Mouse (Mus musculus): ENCODE measurements around the gene Appl1. TPM values are rescaled to one million over a fixed set of nuclear protein-coding genes. Genes with fewer than 3 reads are reported as not detected.
"Not testable (repeated sequence)": the region's sequence is repeated elsewhere in the genome, so short reads cannot be mapped to it uniquely, and the experiment has no call there.

Gene Appl1
- polyA plus RNA-seq, 1 experiment, result 18.7 TPM

- Histone ChIP-seq H3K4me3 (ENCODE audit: insufficient read depth, low read depth, low read length) (no peak overlapping the region), H3K27ac (replicated peaks; ENCODE audit: low read depth, low read length) (0 out of 2 replicates have a peak overlapping the region, but pooled peaks have one; percentile 3), H3K4me1 (ENCODE audit: control insufficient read depth, insufficient read depth, insufficient read length, low read length) (no peaks in the 10 kb centered on the region)
Measured at GRCm38 (mm10) chr14:26911826-26912225, 59.2 kb downstream of the Appl1 start.

GRCm38 (mm10) chr14:26911201-26911600 is 59.8 kb downstream of the Appl1 start:
- Histone ChIP-seq H3K27ac (replicated peaks; ENCODE audit: low read depth, low read length) (no peak overlapping the region; the same call in 1 of the 2 replicates), H3K4me3 (ENCODE audit: insufficient read depth, low read depth, low read length) (no peak overlapping the region), H3K4me1 (ENCODE audit: control insufficient read depth, insufficient read depth, insufficient read length, low read length) (no peaks in the 10 kb centered on the region)

- H3K4me1 ChIP-seq (ENCODE audit: control insufficient read depth, insufficient read depth, insufficient read length, low read length); H3K27ac ChIP-seq (replicated peaks; ENCODE audit: low read depth, low read length): not testable (repeated sequence)
Measured at GRCm38 (mm10) chr14:26910461-26910860, 60.6 kb downstream of the Appl1 start.

GRCm38 (mm10) chr14:26907401-26907800 is 63.6 kb downstream of the Appl1 start:
- no peaks in the 10 kb centered on the region for H3K4me1 ChIP-seq (ENCODE audit: control insufficient read depth, insufficient read depth, insufficient read length, low read length)
- no peak overlapping the region for H3K4me3 ChIP-seq (ENCODE audit: insufficient read depth, low read depth, low read length)
- H3K27ac ChIP-seq (replicated peaks; ENCODE audit: low read depth, low read length), result no peak overlapping the region

More at GRCm38 (mm10) chr14:26910461-26910860, 60.6 kb downstream of the Appl1 start:
- H3K4me3 ChIP-seq (ENCODE audit: insufficient read depth, low read depth, low read length), result not testable (repeated sequence)

- H3K4me3 ChIP-seq (ENCODE audit: insufficient read depth, low read depth, low read length), result no peak overlapping the region
Measured at GRCm38 (mm10) chr14:26900893-26901292, 70.1 kb downstream of the Appl1 start.

GRCm38 (mm10) chr14:26899490-26899889 is 71.5 kb downstream of the Appl1 start:
- Histone ChIP-seq H3K4me3 (ENCODE audit: insufficient read depth, low read depth, low read length) (no peak overlapping the region), H3K4me1 (ENCODE audit: control insufficient read depth, insufficient read depth, insufficient read length, low read length) (no peaks in the 10 kb centered on the region), H3K27ac (replicated peaks; ENCODE audit: low read depth, low read length) (no peak overlapping the region)

More at GRCm38 (mm10) chr14:26900893-26901292, 70.1 kb downstream of the Appl1 start:
- H3K27ac ChIP-seq (replicated peaks; ENCODE audit: low read depth, low read length), result no peak overlapping the region
- no peaks in the 10 kb centered on the region for H3K4me1 ChIP-seq (ENCODE audit: control insufficient read depth, insufficient read depth, insufficient read length, low read length)

- Histone ChIP-seq H3K4me3 (ENCODE audit: insufficient read depth, low read depth, low read length) (no peak within 1 kb of the TSS), H3K4me1 (ENCODE audit: control insufficient read depth, insufficient read depth, insufficient read length, low read length) (no peaks in the 10 kb centered on the region), H3K27ac (replicated peaks; ENCODE audit: low read depth, low read length) (no peak within 1 kb of the TSS)
Measured at GRCm38 (mm10) chr14:26894392-26894791, 76.6 kb downstream of the Appl1 start, which contains the start of gene Asb14. Gene Asb14 (plus strand): TSS chr14:26894557.

- Histone ChIP-seq H3K4me3 (ENCODE audit: insufficient read depth, low read depth, low read length) (no peak overlapping the region), H3K4me1 (ENCODE audit: control insufficient read depth, insufficient read depth, insufficient read length, low read length) (no peaks in the 10 kb centered on the region), H3K27ac (replicated peaks; ENCODE audit: low read depth, low read length) (no peak overlapping the region)
Measured at GRCm38 (mm10) chr14:26890777-26891176, 80.3 kb downstream of the Appl1 start.

- H3K27ac ChIP-seq (replicated peaks; ENCODE audit: low read depth, low read length), result no peak overlapping the region
- H3K4me3 ChIP-seq (ENCODE audit: insufficient read depth, low read depth, low read length), result no peak overlapping the region
- no peaks in the 10 kb centered on the region for H3K4me1 ChIP-seq (ENCODE audit: control insufficient read depth, insufficient read depth, insufficient read length, low read length)
Measured at GRCm38 (mm10) chr14:26887244-26887643, 83.8 kb downstream of the Appl1 start.

- Histone ChIP-seq H3K4me3 (ENCODE audit: insufficient read depth, low read depth, low read length) (no peak overlapping the region), H3K4me1 (ENCODE audit: control insufficient read depth, insufficient read depth, insufficient read length, low read length) (no peaks in the 10 kb centered on the region)
Measured at GRCm38 (mm10) chr14:26881700-26882099, 89.3 kb downstream of the Appl1 start.

GRCm38 (mm10) chr14:26879976-26880375 is 91.1 kb downstream of the Appl1 start:
- no peaks in the 10 kb centered on the region for H3K4me1 ChIP-seq (ENCODE audit: control insufficient read depth, insufficient read depth, insufficient read length, low read length)

More at GRCm38 (mm10) chr14:26881700-26882099, 89.3 kb downstream of the Appl1 start:
- no peak overlapping the region for H3K27ac ChIP-seq (replicated peaks; ENCODE audit: low read depth, low read length)

GRCm38 (mm10) chr14:26878756-26879155 is 92.3 kb downstream of the Appl1 start:
- no peak overlapping the region for H3K27ac ChIP-seq (replicated peaks; ENCODE audit: low read depth, low read length)
- no peak overlapping the region for H3K4me3 ChIP-seq (ENCODE audit: insufficient read depth, low read depth, low read length)
- no peaks in the 10 kb centered on the region for H3K4me1 ChIP-seq (ENCODE audit: control insufficient read depth, insufficient read depth, insufficient read length, low read length)

More at GRCm38 (mm10) chr14:26879976-26880375, 91.1 kb downstream of the Appl1 start:
- no peak overlapping the region for H3K4me3 ChIP-seq (ENCODE audit: insufficient read depth, low read depth, low read length)
- H3K27ac ChIP-seq (replicated peaks; ENCODE audit: low read depth, low read length), result no peak overlapping the region

Other genes with a start within 250 kb of the Appl1 start
- gene Asb14, start 76.7 kb downstream of the Appl1 start, polyA plus RNA-seq (2012; ENCODE audit: insufficient read depth, insufficient read length, missing spikeins), result 0.71 and 1.8 TPM in 2 replicates
- gene Hesx1, start 23.2 kb upstream of the Appl1 start, polyA plus RNA-seq (2012; ENCODE audit: insufficient read depth, insufficient read length, missing spikeins), result not detected in 2 replicates
- 0.67 and 0.79 TPM in 2 replicates for gene Il17rd, start 67.7 kb upstream of the Appl1 start, polyA plus RNA-seq (2012; ENCODE audit: insufficient read depth, insufficient read length, missing spikeins)
- 8.0 and 8.9 TPM in 2 replicates for gene Arhgef3, start 143.7 kb upstream of the Appl1 start, polyA plus RNA-seq (2012; ENCODE audit: insufficient read depth, insufficient read length, missing spikeins)